Mouse (Mus musculus) liver, embryonic 14.5 days (tissue): ENCODE results near the gene Snx7.

Source experiments
- CTCF ChIP-seq: IDR thresholded peaks from 2 replicates; pipeline ENCODE4 v1.5.1; 2016; ENCODE audit warnings: antibody characterized with exemption, low read depth, control low read depth
- EP300 ChIP-seq: IDR thresholded peaks from 2 replicates; pipeline ENCODE4 v1.6.1; 2016; ENCODE audit warnings: antibody characterized with exemption, low read depth

GRCm38 (mm10) chr3:117814218-117814617 is 54.5 kb downstream of the Snx7 start:
- no peak for TF ChIP-seq CTCF
- TF ChIP-seq EP300: no peak
